Mouse (Mus musculus) neural tube, embryonic 10.5 days (tissue): ENCODE measurements around the gene 0610012G03Rik.

Experiments used
- DNase-seq: peaks from one replicate; pipeline ENCODE4 v3.0.0-alpha.2; 2017; ENCODE audit warnings: low spot score; ENCODE audit errors: extremely low spot score

Gene 0610012G03Rik

DNA sequence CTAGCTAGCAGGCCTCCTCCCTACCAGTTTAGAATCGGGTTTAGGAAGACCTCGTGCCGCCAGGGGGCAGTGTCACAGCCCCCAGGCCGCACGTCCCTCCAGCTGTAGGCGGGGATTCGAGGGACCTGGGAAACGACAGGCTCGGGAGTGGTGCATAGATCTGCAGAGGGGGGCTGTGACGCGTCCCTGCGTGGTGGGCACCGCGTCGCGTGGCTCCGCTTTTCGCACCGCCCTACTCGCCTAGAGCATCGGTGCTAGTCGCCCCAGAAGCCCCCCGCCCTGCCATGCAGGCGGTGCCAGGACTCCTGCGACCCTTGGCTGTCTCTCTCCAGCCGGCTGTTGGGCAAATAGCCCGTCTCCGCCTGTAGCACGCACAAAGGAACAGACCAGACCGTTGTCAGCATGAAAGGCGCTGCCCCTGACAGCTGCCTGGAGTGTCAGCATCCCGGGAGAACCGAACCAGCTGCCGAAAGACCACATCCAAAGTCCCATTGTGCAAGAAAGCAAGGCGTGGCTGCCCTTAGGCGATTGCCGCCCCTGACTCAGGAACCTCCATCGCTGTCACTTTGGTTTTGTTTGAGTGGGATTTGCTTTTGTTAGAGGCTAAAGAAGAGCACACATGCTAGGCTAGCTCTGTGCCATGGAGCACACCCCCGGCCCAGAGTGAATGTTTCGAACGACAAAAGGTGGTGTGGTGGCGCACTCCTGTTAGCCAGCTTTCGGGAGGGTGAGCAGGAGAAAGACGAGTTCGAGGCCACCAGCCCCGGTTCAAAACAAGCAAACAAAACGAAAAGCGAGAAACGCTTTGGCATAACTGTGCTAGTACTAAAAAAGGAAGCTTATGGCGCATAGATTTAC, 15.2 kb downstream of the 0610012G03Rik start:
- peak; percentile 89 for DNase-seq

DNA sequence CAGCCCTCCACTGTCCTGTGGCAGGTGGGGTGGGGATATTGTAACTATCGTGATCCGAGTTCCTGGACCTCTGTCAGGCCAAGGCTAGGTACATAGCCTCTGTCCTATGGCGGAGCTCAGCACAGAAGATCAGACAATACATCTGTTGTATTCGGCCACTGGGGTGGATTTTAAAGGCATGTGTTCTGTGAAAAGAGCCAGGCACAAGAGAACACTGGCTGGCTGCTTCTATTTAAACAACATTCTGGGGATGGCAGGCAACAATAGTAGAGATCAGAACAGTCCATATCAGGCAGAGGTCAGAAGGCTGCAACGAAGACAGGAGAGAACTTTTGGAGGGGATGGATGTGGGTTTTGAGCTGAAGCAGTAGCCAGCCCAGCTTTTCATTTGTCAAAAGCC, 16.0 kb downstream of the 0610012G03Rik start:
- no peak for DNase-seq

GRCm38 (mm10) chr16:31931330-31931729, 17.0 kb downstream of the 0610012G03Rik start:
- no peak for DNase-seq

- DNase-seq = no peak
Observed at GRCm38 (mm10) chr16:31927412-31927811, 20.9 kb downstream of the 0610012G03Rik start.

DNA sequence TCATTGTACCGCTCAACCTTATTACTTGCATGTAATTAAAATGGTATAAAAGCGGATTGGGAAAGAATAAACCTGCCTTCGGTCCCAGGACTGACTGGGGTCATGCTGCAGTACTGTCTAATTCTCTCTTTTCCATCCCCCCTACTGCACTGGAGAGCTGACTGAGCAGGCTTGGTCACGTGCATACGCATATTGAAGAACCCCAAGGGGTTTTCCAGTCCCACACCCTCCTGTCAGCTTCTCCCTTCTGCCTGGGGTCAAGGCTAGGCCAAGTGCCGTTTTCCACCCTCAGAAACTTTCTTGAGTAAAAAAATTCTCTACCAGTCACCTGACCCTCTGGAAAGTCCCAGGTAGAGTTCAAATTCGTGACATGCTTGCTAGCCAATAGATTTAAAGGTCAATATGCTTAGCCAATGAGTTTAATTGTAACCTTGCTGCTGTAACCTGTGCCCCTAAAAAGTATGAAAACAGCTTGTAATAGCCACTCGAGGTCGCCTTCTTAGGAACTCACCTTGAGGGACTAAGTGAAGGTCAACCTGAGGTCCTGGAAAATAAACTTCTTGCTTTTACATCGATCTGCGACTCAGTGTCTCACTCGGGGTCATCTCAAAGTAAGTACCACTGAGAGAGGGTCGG, 21.6 kb downstream of the 0610012G03Rik start:
- DNase-seq = no peak

DNA sequence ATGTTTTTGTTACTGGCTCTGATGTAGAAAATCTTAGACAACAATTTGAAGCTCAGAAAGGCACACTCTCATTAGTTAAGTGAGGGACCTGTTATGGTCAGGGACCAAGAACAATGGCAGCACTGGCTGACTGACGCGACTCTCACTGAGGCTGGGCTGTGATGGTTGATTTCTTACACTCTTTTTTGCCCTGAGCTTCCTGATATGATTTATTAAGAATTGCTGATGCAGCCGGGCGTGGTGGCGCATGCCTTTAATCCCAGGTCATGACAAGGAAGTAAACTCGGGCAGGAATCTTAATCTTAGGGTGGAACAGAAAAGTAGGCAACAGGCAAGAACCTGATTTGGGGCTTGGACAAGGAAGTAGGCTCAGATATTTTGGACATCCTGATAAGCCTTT, 22.2 kb downstream of the 0610012G03Rik start:
- no peak for DNase-seq

- no peak for DNase-seq
Observed at GRCm38 (mm10) chr16:31924368-31924767, 23.9 kb downstream of the 0610012G03Rik start.

- DNase-seq = peak; percentile 83
Observed at GRCm38 (mm10) chr16:31918248-31918724, 30.0 kb downstream of the 0610012G03Rik start.

- no peak for DNase-seq
Observed at GRCm38 (mm10) chr16:31917776-31918175, 30.5 kb downstream of the 0610012G03Rik start.

DNA sequence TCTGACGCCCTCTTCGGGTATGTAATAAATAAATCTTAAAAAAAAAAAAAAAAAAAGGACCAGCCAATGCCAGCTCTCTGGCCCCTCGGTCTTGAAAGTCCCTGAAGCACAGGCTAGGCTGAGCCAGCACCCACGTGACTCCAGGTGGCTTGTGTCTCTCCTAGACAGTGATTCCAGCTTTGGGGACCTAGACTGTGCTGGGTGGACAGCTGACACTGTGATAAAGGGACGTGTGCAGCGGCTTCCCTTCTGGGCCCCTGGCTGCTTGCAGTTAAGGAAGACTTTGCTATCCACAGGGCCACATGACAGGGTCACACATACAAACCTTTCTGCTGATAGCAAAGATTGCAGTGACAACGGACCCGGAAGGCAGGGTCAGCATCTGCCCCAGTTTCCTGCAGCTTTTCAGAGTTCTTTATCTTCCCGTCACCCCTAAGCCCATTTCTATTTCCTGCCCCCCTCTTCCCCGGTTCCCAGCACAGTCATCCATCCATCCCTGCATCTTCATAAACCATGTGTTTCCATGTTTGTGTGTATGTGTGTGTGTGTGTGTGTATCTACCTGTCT, 37.9 kb downstream of the 0610012G03Rik start:
- DNase-seq = no peak

DNA sequence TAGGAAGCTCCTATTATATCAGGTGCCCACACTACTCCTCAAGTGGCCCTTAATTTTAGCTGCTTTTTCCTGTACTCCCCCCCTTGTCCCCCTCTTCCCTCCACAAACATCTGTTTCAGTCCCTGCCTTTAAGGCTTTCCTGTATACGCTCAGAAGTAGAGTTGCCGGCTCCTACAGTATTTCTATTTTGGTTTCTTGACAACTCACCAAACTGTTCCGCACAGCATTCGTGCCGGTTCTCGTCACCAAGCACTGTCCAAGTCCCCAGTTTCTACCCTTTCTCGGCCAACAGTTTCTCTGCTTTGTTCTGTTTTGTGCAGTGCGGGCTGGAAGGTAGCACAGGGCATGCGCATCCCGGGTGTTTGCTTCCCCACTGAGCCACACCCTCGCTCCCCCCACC, 39.3 kb downstream of the 0610012G03Rik start:
- DNase-seq = no peak

DNA sequence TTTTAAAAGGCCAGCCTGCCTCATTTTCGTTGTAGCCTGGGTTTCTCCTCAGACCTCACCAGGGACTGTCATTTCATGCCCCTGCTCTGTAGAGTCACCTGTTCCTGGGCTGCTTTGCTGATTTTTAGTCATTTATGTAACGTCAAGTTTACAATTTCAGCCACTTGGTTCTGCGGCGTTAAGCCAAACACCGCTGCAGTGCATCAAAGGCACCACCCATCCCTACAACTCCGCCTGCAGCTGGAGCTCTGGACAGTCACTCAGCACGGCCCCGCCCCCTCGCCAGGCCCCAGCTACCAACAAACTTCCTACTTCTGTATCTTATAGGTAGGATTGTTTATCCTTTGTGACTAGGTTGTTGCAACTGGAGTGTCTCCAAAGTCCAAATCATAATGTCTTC, 41.4 kb downstream of the 0610012G03Rik start:
- no peak for DNase-seq

- no peak for DNase-seq
Observed at GRCm38 (mm10) chr16:31905891-31906825, 42.1 kb downstream of the 0610012G03Rik start.

GRCm38 (mm10) chr16:31905331-31905730, 43.0 kb downstream of the 0610012G03Rik start:
- DNase-seq = no peak

- DNase-seq = no peak
Observed at GRCm38 (mm10) chr16:31903239-31903638, 45.1 kb downstream of the 0610012G03Rik start.

DNA sequence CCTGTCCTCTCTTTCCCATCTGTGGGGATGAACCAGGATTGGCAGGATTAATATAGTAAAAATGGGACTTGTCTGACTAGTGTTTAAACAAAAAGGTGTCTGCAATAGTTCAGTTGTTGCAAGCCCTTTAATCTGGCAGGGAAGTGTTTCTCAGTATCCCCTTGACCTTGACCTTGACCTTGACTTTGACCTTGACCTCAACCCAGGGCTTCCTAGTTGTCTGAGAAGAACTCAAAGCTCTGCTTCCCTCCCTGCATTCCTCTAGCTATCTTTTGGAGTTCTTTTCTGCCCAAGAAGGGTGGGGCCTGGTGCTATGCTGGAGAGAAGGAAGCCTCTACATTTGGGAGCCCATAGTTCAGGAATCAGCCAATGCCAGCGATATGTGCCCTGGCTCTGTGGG, 46.4 kb downstream of the 0610012G03Rik start:
- no peak for DNase-seq

GRCm38 (mm10) chr16:31898546-31899326, 49.6 kb downstream of the 0610012G03Rik start:
- no peak for DNase-seq
